ENCODE assay signal across 11 mouse cellular contexts in the genomic region with DNA sequence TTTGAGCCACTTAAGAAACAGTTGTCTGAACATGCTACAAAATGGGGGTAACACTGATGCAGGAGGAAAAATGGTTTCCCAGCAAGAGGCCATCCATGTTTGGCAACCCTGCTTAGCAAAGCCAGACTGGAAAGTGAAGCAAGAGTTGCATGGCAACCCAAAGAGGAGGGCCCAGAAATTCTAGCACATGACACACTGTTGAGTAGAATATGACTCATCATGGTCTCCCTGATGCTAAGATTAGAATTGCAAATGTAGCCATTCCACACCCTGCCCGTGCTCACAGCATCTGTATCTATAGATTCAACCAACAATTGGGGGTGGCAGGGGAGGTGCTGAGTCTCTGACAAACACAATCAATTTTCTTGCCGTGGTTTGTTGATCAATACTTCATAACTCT.
DNase-seq lines count a peak whose midpoint lies in the region; TF ChIP-seq lines count a peak whose summit lies in the region.
"Had no signal": no experiment of that assay in that cellular context is flagged by ENCODE, and none has a peak within 500 bp of the region (broad histone marks: within the 10 kb centered on the region; RNA-seq: fewer than 3 reads in every experiment).

No protein-coding gene starts in this region.

- no peaks in the 10 kb centered on the region for H3K36me3 ChIP-seq in heart, embryonic 10.5 days
- H3K36me3 ChIP-seq in heart, adult 2 months (ENCODE audit: control insufficient read depth, insufficient read depth, low read length): no peaks in the 10 kb centered on the region
- H3K36me3 ChIP-seq: intestine, embryonic 15.5 days had no signal

- peak; percentile 36 for DNase-seq in heart, embryonic 10.5 days (ENCODE audit: low spot score)
- no peak for DNase-seq in heart, adult 2 months
- peak; percentile 53 for DNase-seq in right cerebral cortex, adult 18-20 months
- no peak for DNase-seq in right cerebral cortex, postnatal 14 days
- peak; percentile 87 for DNase-seq in brain, adult 2 months (ENCODE audit: low read depth, low spot score)
- DNase-seq in telencephalon, adult 2 months (ENCODE audit: low read depth, low spot score): peak; percentile 64
- DNase-seq in ovary, adult 18-20 months (ENCODE audit: low spot score): no peak
- DNase-seq: cerebellum, adult 8-10 months; kidney, postnatal 4 days; retina, postnatal 1 day had no signal

- no peaks in the 10 kb centered on the region for H3K9me3 ChIP-seq in heart, embryonic 10.5 days
- H3K9me3 ChIP-seq: intestine, embryonic 15.5 days had no signal

- intact Hi-C loops in heart, adult 2 months (cut with DNase I): no loop called here

- TF ChIP-seq EP300 in heart, adult 2 months (IDR thresholded peaks at IDR 0.05; ENCODE audit: insufficient read depth, low read depth, low read length): no peak

- no peaks in the 10 kb centered on the region for H3K4me1 ChIP-seq in heart, embryonic 10.5 days
- H3K4me1 ChIP-seq in heart, adult 2 months (ENCODE audit: control insufficient read depth, insufficient read depth, low read length): no peaks in the 10 kb centered on the region
- H3K4me1 ChIP-seq: intestine, embryonic 15.5 days had no signal

- H3K4me3 ChIP-seq in heart, embryonic 10.5 days: no peak overlapping the region
- no peak overlapping the region for H3K4me3 ChIP-seq in heart, adult 2 months
- H3K4me3 ChIP-seq: intestine, embryonic 15.5 days had no signal

- TF ChIP-seq POLR2A in heart, adult 2 months (IDR thresholded peaks at IDR 0.05; ENCODE audit: insufficient read depth, low read depth, low read length): no peak

- H3K27ac ChIP-seq in heart, embryonic 10.5 days: no peak overlapping the region
- no peak overlapping the region for H3K27ac ChIP-seq in heart, adult 2 months
- H3K27ac ChIP-seq: intestine, embryonic 15.5 days had no signal

- H3K79me2 ChIP-seq in heart, adult 2 months (replicated peaks; ENCODE audit: control insufficient read depth, insufficient read depth, low read length): no peaks in the 10 kb centered on the region

- no peak for TF ChIP-seq CTCF in heart, adult 2 months (IDR thresholded peaks at IDR 0.05)

- H3K9ac ChIP-seq in heart, adult 2 months (ENCODE audit: low read depth, low read length): no peak overlapping the region
- H3K9ac ChIP-seq: intestine, embryonic 15.5 days had no signal

- no peaks in the 10 kb centered on the region for H3K27me3 ChIP-seq in heart, embryonic 10.5 days (ENCODE audit: insufficient read depth, poor library complexity, severe bottlenecking)
- H3K27me3 ChIP-seq in heart, adult 2 months (ENCODE audit: control insufficient read depth, insufficient read depth, low read length): no peaks in the 10 kb centered on the region
- H3K27me3 ChIP-seq: intestine, embryonic 15.5 days had no signal

- WGBS in heart, embryonic 10.5 days: 70% methylated on average over 2 of the region's 2 CpGs
- WGBS in heart, adult 2 months: 78% methylated on average over 2 of the region's 2 CpGs

Comparison
In these comparisons a context has a peak if more than half of its experiments do, and no peak if none do; other contexts are left out.
1. DNase-seq: peak in heart, embryonic 10.5 days (single experiment), right cerebral cortex, adult 18-20 months (single experiment), brain, adult 2 months (single experiment) and telencephalon, adult 2 months (single experiment); none in heart, adult 2 months (0 of 2), right cerebral cortex, postnatal 14 days (single experiment) and ovary, adult 18-20 months (single experiment).